Mouse (Mus musculus): ENCODE data around the gene Olfr1347. TPM values are rescaled to one million over a fixed set of nuclear protein-coding genes. Genes with fewer than 3 reads are reported as not detected.
"Not testable (repeated sequence)": the region's sequence is repeated elsewhere in the genome, so short reads cannot be mapped to it uniquely, and the experiment has no call there.

Gene Olfr1347
- not detected in 2 replicates for total RNA-seq (2014; fragmentation: Nextera tagmentation)
- total RNA-seq (2017) = not detected in 2 replicates

DNA sequence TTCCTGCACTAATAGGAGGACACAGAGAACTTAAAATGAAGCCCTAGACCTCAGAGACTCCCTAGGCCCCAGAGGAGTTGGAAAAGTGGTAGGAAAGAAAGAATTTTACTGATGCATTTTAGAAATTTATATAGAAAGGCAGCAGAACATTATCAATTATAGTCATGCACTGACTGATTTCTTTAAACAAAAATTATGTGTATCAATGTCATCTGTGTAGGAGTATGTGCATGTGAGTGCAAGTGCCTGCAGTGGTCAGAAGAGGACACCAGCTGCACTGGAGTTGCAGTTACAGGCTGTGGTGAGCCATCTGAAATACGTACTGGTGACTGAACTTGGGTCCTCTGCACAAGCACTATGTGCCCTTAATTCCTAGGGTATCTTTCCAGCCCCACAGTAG is at the start of gene Olfr1347:
Gene Olfr1347, minus strand, starts transcription at position 101 of the 400 bp plus-strand sequence.
- ATAC-seq (replicated peaks; ENCODE audit: low FRiP score, low TSS enrichment, poor library complexity, severe bottlenecking) = no peak

DNA sequence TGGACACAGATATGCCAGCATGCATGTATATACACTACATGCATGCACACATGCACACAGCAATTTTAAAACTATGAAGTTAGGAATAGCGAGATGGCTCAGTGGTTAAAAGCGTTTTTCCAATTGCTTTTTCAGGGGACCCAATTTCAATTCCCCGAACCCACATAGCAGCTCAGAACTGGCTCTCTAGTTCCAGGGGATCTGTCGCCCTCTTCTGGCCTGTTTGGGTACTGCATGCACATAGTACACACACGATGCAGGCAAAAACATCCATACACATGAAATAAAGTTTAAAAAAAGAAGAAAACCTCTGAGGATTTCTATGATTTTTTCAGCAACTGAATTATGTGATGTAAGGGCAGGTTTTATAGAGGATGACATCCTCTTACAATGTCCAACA is 26.6 kb upstream of the Olfr1347 start:
- no peak for ATAC-seq (replicated peaks; ENCODE audit: low FRiP score, low TSS enrichment, poor library complexity, severe bottlenecking)

DNA sequence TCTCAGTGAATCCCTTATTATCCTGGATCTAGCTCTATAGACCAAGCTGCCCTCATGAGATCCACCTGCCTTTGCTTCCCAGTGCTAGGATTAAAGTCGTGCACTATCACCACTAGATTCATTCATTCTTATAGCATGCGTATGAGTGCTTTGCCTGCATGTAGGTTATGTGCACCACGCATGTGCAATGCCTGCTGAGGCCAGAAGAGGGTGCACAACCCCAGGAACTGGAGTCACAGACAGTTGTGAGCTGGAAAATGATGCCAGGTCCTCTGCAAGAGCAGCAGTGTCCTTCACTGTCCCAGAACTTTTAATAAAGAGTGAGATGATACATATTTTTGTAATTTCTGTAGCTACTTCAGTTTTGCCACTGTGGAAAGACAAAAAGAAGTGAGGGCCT is 25.4 kb upstream of the Olfr1347 start:
- no peak for ATAC-seq (replicated peaks; ENCODE audit: low FRiP score, low TSS enrichment, poor library complexity, severe bottlenecking)

DNA sequence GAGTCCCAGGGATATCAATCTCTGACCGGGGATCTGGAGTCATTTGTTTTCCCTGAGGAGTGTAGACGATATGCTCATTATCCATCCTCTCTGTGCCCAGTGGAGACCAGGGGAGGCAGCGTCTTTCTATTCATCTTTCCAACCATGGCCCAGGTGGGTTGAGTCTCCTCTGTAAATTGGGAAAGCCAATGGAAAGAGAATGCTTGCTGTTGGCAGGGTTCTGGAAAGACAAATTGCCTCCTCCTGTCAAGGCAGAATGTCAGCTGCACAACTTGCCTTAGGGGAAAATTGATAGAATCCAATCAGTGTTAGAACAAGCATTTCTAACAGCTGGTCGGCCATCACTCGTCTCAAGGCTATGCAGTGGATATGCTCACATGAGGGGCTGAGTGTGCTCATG is 23.3 kb upstream of the Olfr1347 start, which contains the start of gene Olfr1349:
Gene Olfr1349, minus strand, starts transcription at position 101 of the 400 bp plus-strand sequence.
- ATAC-seq (replicated peaks; ENCODE audit: low FRiP score, low TSS enrichment, poor library complexity, severe bottlenecking) = no peak

DNA sequence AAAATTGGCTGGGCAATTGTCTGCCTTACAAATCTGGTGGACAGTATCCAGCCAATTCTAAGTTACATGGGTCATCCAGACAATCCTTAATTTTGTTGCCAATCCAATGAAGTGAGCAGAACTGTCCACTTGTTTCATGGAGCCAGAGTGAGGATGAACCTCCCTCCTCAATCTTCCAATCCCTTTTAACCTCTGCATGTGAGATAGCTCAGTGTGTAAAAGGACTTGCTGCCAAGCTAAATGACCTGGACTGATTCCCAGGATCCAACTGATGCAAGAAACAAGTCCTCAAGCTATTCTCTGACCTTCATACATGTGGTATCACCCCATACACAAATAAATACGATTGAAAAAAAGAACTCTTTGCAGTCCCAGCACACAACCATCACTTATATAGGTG is 22.1 kb upstream of the Olfr1347 start:
- ATAC-seq (replicated peaks; ENCODE audit: low FRiP score, low TSS enrichment, poor library complexity, severe bottlenecking) = no peak

DNA sequence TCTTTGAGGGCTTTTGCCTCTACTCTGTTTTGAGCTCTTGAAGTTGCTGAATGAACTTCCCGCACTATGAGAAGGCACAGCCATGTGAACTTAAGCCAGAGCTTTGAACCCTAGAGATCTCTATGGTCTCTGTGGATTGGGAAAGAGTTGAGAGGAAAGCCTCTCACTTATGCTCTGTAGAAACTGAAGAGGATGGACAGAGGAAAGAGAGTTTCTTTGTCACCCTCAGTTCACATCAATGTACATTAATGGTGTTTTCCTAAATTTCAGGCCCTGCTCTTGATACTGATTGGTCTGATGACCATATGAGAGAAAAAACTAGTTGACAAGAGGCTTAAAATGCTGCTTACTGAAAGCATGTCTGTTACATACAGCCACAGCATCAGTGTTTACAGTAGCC is 9.1 kb upstream of the Olfr1347 start, which contains the start of gene Olfr1348:
Gene Olfr1348, minus strand, starts transcription at position 101 of the 400 bp plus-strand sequence.
- ATAC-seq (replicated peaks; ENCODE audit: low FRiP score, low TSS enrichment, poor library complexity, severe bottlenecking) = no peak

DNA sequence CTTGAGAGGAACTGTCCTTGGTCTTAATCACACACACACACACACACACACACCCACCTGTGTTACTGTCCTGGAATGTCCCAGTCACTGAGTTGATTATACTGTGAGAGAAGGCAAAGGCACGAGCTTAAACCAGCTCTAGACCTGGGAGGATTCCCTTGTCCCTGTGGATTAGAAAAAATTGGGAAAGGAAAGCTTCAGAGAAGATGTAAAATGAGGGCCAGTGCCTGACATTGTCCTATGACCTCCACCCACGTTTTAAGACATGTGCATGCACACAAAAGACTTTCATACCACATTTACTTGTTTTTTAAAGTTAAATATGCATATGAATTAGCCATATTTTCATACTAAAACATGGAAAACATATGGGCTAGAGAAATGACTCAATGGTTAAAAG is 12.7 kb downstream of the Olfr1347 start, which contains the start of gene Olfr5:
Gene Olfr5, minus strand, starts transcription at position 101 of the 400 bp plus-strand sequence.
- ATAC-seq (replicated peaks; ENCODE audit: low FRiP score, low TSS enrichment, poor library complexity, severe bottlenecking) = no peak

DNA sequence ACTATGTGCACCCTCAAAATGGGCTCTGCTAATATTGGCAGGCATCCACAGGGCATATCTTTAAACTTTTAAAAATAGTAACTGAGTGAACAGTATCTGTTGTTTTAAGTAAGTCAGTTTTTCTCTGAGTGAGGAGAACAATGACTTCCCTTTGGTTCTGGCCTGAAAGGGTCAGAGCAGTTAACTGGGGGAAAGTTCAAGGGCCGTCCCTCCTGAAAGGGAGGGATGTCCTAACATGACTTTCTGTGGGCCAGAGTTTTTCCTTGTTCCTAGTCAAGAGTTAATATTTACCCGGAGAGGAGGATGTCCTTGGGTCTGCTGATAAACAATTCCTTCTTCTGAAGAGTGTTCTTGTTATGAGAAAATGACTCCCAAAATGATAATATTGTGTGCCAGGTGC is 21.9 kb downstream of the Olfr1347 start:
- ATAC-seq (replicated peaks; ENCODE audit: low FRiP score, low TSS enrichment, poor library complexity, severe bottlenecking) = not testable (repeated sequence)

DNA sequence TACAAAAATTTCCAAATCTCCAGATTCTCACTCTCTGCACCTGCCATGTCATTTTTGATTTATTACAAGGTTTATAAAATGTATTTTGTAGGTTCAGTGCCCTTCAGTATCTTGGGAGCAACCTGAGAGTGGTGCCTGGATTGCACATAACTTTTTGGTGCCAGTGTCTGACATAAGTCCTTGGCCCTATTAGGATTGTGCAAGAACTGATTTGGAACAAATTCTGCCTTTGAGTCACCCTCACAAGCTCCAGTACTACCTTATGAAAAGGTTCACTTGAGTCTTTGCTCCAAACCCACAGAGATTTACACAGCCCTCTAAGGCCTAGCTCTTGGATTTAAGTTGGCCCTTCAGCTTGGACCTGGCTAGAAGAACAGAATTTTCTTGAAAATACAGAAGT is 32.6 kb downstream of the Olfr1347 start, which contains the start of gene Olfr1346:
Gene Olfr1346, plus strand, starts transcription at position 151 of the 400 bp plus-strand sequence.
- no peak for ATAC-seq (replicated peaks; ENCODE audit: low FRiP score, low TSS enrichment, poor library complexity, severe bottlenecking)

DNA sequence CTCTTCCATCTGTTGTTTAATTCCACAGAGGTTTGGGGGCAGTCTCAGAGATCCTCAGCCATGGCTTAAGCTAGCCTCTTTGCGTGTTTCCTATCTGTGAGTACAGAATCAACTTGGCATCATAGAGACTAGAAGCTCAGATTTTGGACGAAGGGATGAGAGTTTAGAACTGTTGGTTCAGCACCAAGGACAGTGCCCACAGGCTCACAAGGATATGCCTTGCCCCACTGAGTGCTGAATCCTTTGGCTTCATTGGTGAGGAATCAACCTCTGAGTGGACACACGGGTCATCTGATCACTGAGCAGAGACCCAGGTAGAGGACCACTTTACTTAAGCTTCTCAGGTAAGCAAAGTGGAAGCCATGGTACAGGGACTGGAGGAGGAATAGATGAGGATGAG is 43.2 kb downstream of the Olfr1347 start:
- ATAC-seq (replicated peaks; ENCODE audit: low FRiP score, low TSS enrichment, poor library complexity, severe bottlenecking) = no peak

DNA sequence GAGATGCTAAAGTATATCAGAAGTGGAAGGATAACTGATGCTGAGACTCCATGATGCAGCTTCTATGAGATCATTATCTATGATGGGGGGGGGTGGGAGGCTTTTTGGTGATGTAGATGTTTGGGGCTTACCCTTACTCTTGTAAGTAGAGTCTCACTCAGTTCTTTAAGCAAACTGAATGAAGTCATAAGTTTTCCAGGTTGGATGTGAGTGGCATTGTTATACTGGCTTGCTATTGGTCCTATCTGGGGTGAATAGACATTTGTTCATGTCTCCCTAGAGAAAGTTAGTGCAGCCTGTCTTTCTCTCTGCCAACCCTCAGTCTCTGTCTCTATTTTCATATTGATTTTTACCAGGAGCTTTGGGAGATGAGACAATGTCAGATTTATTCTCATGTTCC is 43.7 kb downstream of the Olfr1347 start, which contains the start of gene Olfr1336:
Gene Olfr1336, plus strand, starts transcription at position 301 of the 400 bp plus-strand sequence.
- ATAC-seq (replicated peaks; ENCODE audit: low FRiP score, low TSS enrichment, poor library complexity, severe bottlenecking) = no peak

DNA sequence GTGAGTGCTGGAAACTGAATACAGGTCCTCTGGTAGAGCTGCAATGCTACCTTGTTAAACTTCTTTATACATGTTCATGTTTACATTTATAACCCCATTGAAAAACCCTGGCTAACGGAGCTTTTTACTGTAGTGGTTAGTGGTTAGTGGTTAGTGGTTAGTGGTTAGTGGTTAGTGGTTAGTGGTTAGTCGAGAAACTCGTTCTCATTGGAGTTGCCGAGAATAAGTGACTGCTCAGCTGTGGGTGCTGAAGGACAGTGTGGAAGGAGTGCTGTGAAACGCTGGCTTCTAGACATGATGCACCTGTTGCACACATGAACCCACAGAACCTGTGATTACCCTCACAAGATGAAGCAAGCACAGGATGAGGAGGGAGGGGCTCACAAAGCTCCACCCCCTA is 51.8 kb downstream of the Olfr1347 start:
- ATAC-seq (replicated peaks; ENCODE audit: low FRiP score, low TSS enrichment, poor library complexity, severe bottlenecking) = no peak

DNA sequence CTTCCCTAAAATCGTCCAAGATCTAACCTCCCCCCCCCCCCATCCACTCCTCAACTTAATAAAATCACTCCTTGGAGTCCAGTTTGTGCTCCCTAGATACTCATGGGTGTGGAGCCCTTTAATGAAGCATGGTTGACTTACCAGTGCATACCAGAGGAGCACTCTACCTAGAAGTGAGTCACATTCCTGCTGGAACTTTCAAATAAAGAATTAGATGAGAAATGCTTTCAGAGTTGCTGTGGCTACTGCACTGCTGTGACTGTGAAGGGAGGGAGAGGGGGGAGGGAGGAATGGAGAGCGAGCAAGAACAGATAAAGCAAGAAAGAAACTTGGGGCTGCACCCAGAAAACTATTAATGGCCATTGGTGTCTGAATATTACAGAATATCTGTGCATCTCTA is 58.4 kb downstream of the Olfr1347 start:
- no peak for ATAC-seq (replicated peaks; ENCODE audit: low FRiP score, low TSS enrichment, poor library complexity, severe bottlenecking)

DNA sequence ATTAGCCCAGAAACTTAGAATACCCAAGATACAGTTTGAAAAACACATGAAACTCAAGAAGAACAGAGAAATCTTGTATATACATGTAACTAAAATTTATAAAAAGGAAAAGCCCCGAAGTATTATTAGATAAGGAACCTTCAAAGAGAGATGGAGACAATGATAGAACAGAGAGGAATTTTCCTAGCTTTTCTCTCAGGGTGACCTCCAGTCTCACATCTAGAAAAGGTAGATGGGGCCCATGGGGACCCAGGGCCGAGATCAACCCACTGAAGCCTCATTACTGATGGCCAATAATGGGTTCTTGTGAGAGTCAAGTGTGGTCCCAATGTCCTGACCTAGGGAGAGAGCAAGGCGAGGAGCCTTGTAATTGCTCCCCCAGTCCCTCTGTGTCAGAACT is 61.2 kb downstream of the Olfr1347 start, which contains the start of gene Olfr1344:
Gene Olfr1344, plus strand, starts transcription at position 301 of the 400 bp plus-strand sequence.
- no peak for ATAC-seq (replicated peaks; ENCODE audit: low FRiP score, low TSS enrichment, poor library complexity, severe bottlenecking)

Other genes with a start within 250 kb of the Olfr1347 start
- not detected in 2 replicates for gene Epp13, start 247.0 kb downstream of the Olfr1347 start, total RNA-seq (2014; fragmentation: Nextera tagmentation)
- not detected in 2 replicates for gene Epp13, start 247.0 kb downstream of the Olfr1347 start, total RNA-seq (2017)
- 2.5 and 3.5 TPM in 2 replicates for gene Zfp667, start 213.2 kb downstream of the Olfr1347 start, total RNA-seq (2014; fragmentation: Nextera tagmentation)
- 2.5 and 4.7 TPM in 2 replicates for gene Zfp667, start 213.2 kb downstream of the Olfr1347 start, total RNA-seq (2017)
- 2.8 and 5.2 TPM in 2 replicates for gene Zfp583, start 168.5 kb downstream of the Olfr1347 start, total RNA-seq (2014; fragmentation: Nextera tagmentation)
- gene Zfp583, start 168.5 kb downstream of the Olfr1347 start, total RNA-seq (2017) = 2.5 and 6.4 TPM in 2 replicates
- 0.11 and 0.87 TPM in 2 replicates for gene Gm3854, start 156.0 kb downstream of the Olfr1347 start, total RNA-seq (2014; fragmentation: Nextera tagmentation)
- 0.30 and 1.1 TPM in 2 replicates for gene Gm3854, start 156.0 kb downstream of the Olfr1347 start, total RNA-seq (2017)
- 2.8 and 7.0 TPM in 2 replicates for gene Zfp78, start 136.5 kb downstream of the Olfr1347 start, total RNA-seq (2014; fragmentation: Nextera tagmentation)
- 3.6 and 3.7 TPM in 2 replicates for gene Zfp78, start 136.5 kb downstream of the Olfr1347 start, total RNA-seq (2017)
- 0.49 and 1.4 TPM in 2 replicates for gene Zfp28, start 116.5 kb downstream of the Olfr1347 start, total RNA-seq (2014; fragmentation: Nextera tagmentation)
- gene Zfp28, start 116.5 kb downstream of the Olfr1347 start, total RNA-seq (2017) = 0.89 and 6.2 TPM in 2 replicates
- gene Smim17, start 101.0 kb downstream of the Olfr1347 start, total RNA-seq (2014; fragmentation: Nextera tagmentation) = not detected in 2 replicates
- not detected in 2 replicates for gene Smim17, start 101.0 kb downstream of the Olfr1347 start, total RNA-seq (2017)
- not detected in 2 replicates for gene Gm20715, start 89.5 kb downstream of the Olfr1347 start, total RNA-seq (2014; fragmentation: Nextera tagmentation)
- not detected in 2 replicates for gene Gm20715, start 89.5 kb downstream of the Olfr1347 start, total RNA-seq (2017)
- not detected in 2 replicates for gene Olfr1344, start 61.1 kb downstream of the Olfr1347 start, total RNA-seq (2014; fragmentation: Nextera tagmentation)
- not detected in 2 replicates for gene Olfr1344, start 61.1 kb downstream of the Olfr1347 start, total RNA-seq (2017)
- gene Olfr1336, start 43.6 kb downstream of the Olfr1347 start, total RNA-seq (2014; fragmentation: Nextera tagmentation) = not detected in 2 replicates
- not detected in 2 replicates for gene Olfr1336, start 43.6 kb downstream of the Olfr1347 start, total RNA-seq (2017)
- gene Olfr1346, start 32.7 kb downstream of the Olfr1347 start, total RNA-seq (2014; fragmentation: Nextera tagmentation) = not detected in 2 replicates
- not detected in 2 replicates for gene Olfr1346, start 32.7 kb downstream of the Olfr1347 start, total RNA-seq (2017)
- gene Olfr5, start 12.8 kb downstream of the Olfr1347 start, total RNA-seq (2014; fragmentation: Nextera tagmentation) = not detected in 2 replicates
- gene Olfr5, start 12.8 kb downstream of the Olfr1347 start, total RNA-seq (2017) = not detected in 2 replicates
- not detected in 2 replicates for gene Olfr1348, start 9.0 kb upstream of the Olfr1347 start, total RNA-seq (2014; fragmentation: Nextera tagmentation)
- not detected in 2 replicates for gene Olfr1348, start 9.0 kb upstream of the Olfr1347 start, total RNA-seq (2017)
- not detected in 2 replicates for gene Olfr1349, start 23.2 kb upstream of the Olfr1347 start, total RNA-seq (2014; fragmentation: Nextera tagmentation)
- not detected in 2 replicates for gene Olfr1349, start 23.2 kb upstream of the Olfr1347 start, total RNA-seq (2017)
- not detected in 2 replicates for gene Olfr1350, start 65.1 kb upstream of the Olfr1347 start, total RNA-seq (2014; fragmentation: Nextera tagmentation)
- gene Olfr1350, start 65.1 kb upstream of the Olfr1347 start, total RNA-seq (2017) = not detected in 2 replicates
- not detected in 2 replicates for gene Zim1, start 196.7 kb upstream of the Olfr1347 start, total RNA-seq (2014; fragmentation: Nextera tagmentation)
- not detected in 2 replicates for gene Zim1, start 196.7 kb upstream of the Olfr1347 start, total RNA-seq (2017)
- gene Peg3, start 230.7 kb upstream of the Olfr1347 start, total RNA-seq (2014; fragmentation: Nextera tagmentation) = not detected in 2 replicates
- not detected in 2 replicates for gene Peg3, start 230.7 kb upstream of the Olfr1347 start, total RNA-seq (2017)
- gene Usp29, start 230.8 kb upstream of the Olfr1347 start, total RNA-seq (2014; fragmentation: Nextera tagmentation) = not detected in 2 replicates
- not detected in 2 replicates for gene Usp29, start 230.8 kb upstream of the Olfr1347 start, total RNA-seq (2017)